Mouse (Mus musculus): ENCODE measurements around the gene Carhsp1. TPM values are rescaled to one million over a fixed set of nuclear protein-coding genes. Genes with fewer than 3 reads are reported as not detected.

Carhsp1 gene
- polyA plus RNA-seq, 1 experiment from 2014 or later = 52.1 TPM

DNA sequence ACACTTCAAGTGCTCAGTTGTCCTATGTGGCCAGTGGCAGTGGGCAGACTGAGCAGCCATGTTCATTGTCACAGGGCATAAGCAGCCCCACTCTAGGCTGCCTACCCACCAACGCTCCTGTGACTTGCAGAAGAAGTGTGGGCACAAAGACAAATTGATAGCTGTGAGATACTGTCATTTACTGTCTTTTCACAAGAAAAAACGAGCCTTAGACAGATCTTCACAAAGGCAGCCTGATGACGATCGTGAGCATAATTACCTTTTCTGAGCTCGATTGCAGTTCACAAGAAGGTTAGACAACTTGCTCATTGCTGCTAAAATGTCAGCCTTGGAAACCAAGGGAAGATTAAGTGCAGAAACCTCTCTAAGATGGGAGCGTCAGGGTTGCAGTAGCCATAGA is 16.8 kb downstream of the Carhsp1 start:
- no peak for DNase-seq (ENCODE audit: low spot score)
- no peak overlapping the region for H3K4me3 ChIP-seq (ENCODE audit: low read depth, low read length)
- 87% methylated on average over 6 of the region's 6 CpGs for WGBS
- H3K4me2 ChIP-seq (ENCODE audit: low read depth, low read length) = no peak overlapping the region
- H3K36me3 ChIP-seq (replicated peaks; ENCODE audit: control insufficient read depth, insufficient read depth, low read depth, low read length) = peaks cover under 1% of the 10 kb centered on the region; the same call in 1 of the 2 replicates
- H3K27me3 ChIP-seq (ENCODE audit: control insufficient read depth, insufficient read depth, low read length) = no peaks in the 10 kb centered on the region
- no peak overlapping the region for H3K27ac ChIP-seq (replicated peaks; ENCODE audit: low read depth, low read length)
- no peaks in the 10 kb centered on the region for H3K9me3 ChIP-seq (replicated peaks; ENCODE audit: control insufficient read depth, low read length)
- no peak overlapping the region for H3K9ac ChIP-seq (replicated peaks; ENCODE audit: low read length)
- H3K4me1 ChIP-seq (ENCODE audit: control insufficient read depth, insufficient read depth, low read length) = no peaks in the 10 kb centered on the region
- no peak for ATAC-seq (replicated peaks; ENCODE audit: insufficient number of reproducible peaks, low FRiP score, low TSS enrichment, low read depth)

- H3K9me3 ChIP-seq (replicated peaks; ENCODE audit: control insufficient read depth, low read length) = no peaks in the 10 kb centered on the region
- H3K36me3 ChIP-seq (replicated peaks; ENCODE audit: control insufficient read depth, insufficient read depth, low read depth, low read length) = peaks cover 17% of the 10 kb centered on the region
- H3K4me1 ChIP-seq (ENCODE audit: control insufficient read depth, insufficient read depth, low read length) = no peaks in the 10 kb centered on the region
- DNase-seq (ENCODE audit: low spot score) = no peak
- H3K4me3 ChIP-seq (ENCODE audit: low read depth, low read length) = no peak overlapping the region
- H3K9ac ChIP-seq (replicated peaks; ENCODE audit: low read length) = no peak overlapping the region
- no peaks in the 10 kb centered on the region for H3K27me3 ChIP-seq (ENCODE audit: control insufficient read depth, insufficient read depth, low read length)
- H3K4me2 ChIP-seq (ENCODE audit: low read depth, low read length) = no peak overlapping the region
- WGBS = 88% methylated on average over 3 of the region's 3 CpGs
- ATAC-seq (replicated peaks; ENCODE audit: insufficient number of reproducible peaks, low FRiP score, low TSS enrichment, low read depth) = no peak
- no peak overlapping the region for H3K27ac ChIP-seq (replicated peaks; ENCODE audit: low read depth, low read length)
Measured at GRCm38 (mm10) chr16:8650007-8650406, 21.9 kb downstream of the Carhsp1 start.

DNA sequence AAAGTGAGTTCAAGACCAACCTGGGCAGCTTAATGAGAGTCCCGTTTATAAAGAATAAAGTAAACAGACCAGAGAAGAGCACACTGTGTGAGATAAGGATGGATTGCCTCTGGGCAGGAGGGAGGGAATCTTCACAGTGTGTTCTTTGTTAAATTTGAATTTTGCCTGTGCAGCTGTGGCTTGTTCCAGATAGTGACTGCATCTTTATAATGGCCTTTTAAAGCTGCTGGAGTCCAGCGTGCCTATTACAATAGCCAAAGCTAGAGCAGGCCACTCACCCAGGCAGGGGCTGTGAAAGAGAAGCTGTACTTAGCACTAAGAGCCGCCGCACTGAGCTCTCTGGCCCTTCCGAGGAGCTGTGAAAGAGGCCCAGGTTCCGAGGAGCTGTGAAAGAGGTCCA is 26.4 kb downstream of the Carhsp1 start:
- no peak for ATAC-seq (replicated peaks; ENCODE audit: insufficient number of reproducible peaks, low FRiP score, low TSS enrichment, low read depth)

DNA sequence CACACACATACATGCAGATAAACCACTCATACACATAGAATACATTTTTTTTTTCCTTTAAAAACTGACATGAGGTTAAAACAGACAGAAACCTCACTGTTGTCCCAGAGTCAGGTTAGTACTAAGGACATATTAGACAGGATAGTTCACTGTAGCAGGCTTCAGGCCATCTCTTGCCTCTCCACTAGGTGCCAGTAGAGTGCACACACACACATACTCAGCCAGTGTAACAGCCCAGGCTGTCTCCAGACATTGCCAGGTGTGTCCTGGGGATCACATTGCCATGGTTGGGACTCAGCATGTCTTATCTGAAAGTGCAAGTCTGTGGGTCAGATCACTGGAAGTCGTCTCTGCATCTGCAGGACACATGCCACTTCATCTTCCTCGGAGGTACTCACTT is 28.1 kb downstream of the Carhsp1 start:
- Histone ChIP-seq H3K9ac (replicated peaks; ENCODE audit: low read length) (no peak overlapping the region), H3K27ac (replicated peaks; ENCODE audit: low read depth, low read length) (no peak overlapping the region), H3K9me3 (replicated peaks; ENCODE audit: control insufficient read depth, low read length) (no peaks in the 10 kb centered on the region), H3K4me3 (ENCODE audit: low read depth, low read length) (no peak overlapping the region), H3K27me3 (ENCODE audit: control insufficient read depth, insufficient read depth, low read length) (no peaks in the 10 kb centered on the region), H3K4me1 (ENCODE audit: control insufficient read depth, insufficient read depth, low read length) (no peaks in the 10 kb centered on the region), H3K36me3 (replicated peaks; ENCODE audit: control insufficient read depth, insufficient read depth, low read depth, low read length) (peaks cover 15% of the 10 kb centered on the region), H3K4me2 (ENCODE audit: low read depth, low read length) (no peak overlapping the region)
- DNase-seq (ENCODE audit: low spot score) (peak; percentile 51), ATAC-seq (replicated peaks; ENCODE audit: insufficient number of reproducible peaks, low FRiP score, low TSS enrichment, low read depth) (peak; percentile 53; the same call in 1 of the 2 replicates)
- WGBS = 68% methylated on average over 2 of the region's 2 CpGs

More for the DNA sequence above, 26.4 kb downstream of the Carhsp1 start:
- no peak for DNase-seq (ENCODE audit: low spot score)
- WGBS = 74% methylated on average over 6 of the region's 6 CpGs
- no peak overlapping the region for H3K27ac ChIP-seq (replicated peaks; ENCODE audit: low read depth, low read length)
- H3K4me3 ChIP-seq (ENCODE audit: low read depth, low read length) = no peak overlapping the region
- H3K36me3 ChIP-seq (replicated peaks; ENCODE audit: control insufficient read depth, insufficient read depth, low read depth, low read length) = peaks cover 17% of the 10 kb centered on the region
- H3K9ac ChIP-seq (replicated peaks; ENCODE audit: low read length) = no peak overlapping the region
- H3K4me2 ChIP-seq (ENCODE audit: low read depth, low read length) = no peak overlapping the region
- H3K27me3 ChIP-seq (ENCODE audit: control insufficient read depth, insufficient read depth, low read length) = no peaks in the 10 kb centered on the region
- no peaks in the 10 kb centered on the region for H3K9me3 ChIP-seq (replicated peaks; ENCODE audit: control insufficient read depth, low read length)
- no peaks in the 10 kb centered on the region for H3K4me1 ChIP-seq (ENCODE audit: control insufficient read depth, insufficient read depth, low read length)

DNA sequence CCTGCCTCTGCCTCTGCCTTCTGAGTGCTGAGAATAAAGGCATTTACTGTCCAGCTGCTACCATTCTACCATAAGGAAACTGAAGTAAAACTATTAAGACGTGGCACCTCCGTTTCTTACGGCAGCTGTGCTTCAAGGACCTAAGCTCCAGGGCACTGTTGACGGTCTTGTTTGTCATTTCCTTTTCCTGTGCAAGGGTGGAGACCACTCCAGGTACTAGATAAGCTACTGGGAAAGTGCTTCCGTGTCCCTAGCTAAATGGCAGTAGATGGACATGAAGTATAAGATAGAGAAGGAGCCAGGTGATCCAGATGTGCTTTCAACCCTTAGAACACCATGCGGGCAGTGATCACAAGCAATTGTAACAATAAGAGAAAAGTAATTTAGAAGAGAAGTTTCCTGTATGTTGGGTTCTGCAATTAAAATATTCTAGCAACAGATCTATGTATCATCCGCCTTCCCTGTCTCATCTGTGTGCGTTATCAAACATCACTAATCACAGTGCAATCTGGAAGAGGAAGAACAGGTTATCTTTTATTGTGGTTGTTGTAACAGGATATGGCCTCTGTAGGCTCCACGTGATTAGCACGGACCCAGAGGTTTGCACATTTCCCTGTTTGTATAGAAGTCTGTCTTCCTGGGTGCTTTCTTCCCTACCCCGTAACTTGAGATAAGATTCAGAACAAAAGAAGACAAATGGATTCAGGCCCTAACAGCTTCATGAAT is 32.3 kb downstream of the Carhsp1 start:
- Histone ChIP-seq H3K4me1 (ENCODE audit: control insufficient read depth, insufficient read depth, low read length) (no peaks in the 10 kb centered on the region), H3K9me3 (replicated peaks; ENCODE audit: control insufficient read depth, low read length) (no peaks in the 10 kb centered on the region), H3K27me3 (ENCODE audit: control insufficient read depth, insufficient read depth, low read length) (no peaks in the 10 kb centered on the region), H3K27ac (replicated peaks; ENCODE audit: low read depth, low read length) (no peak overlapping the region), H3K4me3 (ENCODE audit: low read depth, low read length) (no peak overlapping the region), H3K36me3 (replicated peaks; ENCODE audit: control insufficient read depth, insufficient read depth, low read depth, low read length) (no peaks in the 10 kb centered on the region; the same call in 1 of the 2 replicates), H3K9ac (replicated peaks; ENCODE audit: low read length) (no peak overlapping the region), H3K4me2 (ENCODE audit: low read depth, low read length) (no peak overlapping the region)
- 94% methylated on average over 11 of the region's 11 CpGs for WGBS
- no peak for DNase-seq (ENCODE audit: low spot score)
- no peak for ATAC-seq (replicated peaks; ENCODE audit: insufficient number of reproducible peaks, low FRiP score, low TSS enrichment, low read depth)

DNA sequence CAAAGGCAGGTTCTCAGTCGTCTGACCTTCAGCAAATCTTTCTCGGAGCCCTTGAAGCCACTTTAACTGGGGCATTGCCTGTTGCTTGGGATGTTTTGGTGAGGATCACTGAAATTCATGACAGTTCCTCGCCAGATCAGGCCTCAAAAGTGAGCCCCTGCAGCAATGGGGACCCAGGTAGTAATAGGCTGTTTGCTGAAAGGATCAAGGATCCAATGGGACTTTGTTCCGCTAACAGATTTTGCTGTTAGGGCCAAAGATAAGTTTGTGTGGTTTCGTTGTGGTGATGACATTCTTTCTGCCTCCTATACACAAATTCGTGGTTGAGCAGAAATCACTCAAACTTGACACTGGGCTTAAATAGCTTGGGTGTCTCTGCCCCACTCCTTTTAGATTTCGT is 33.8 kb downstream of the Carhsp1 start:
- H3K9me3 ChIP-seq (replicated peaks; ENCODE audit: control insufficient read depth, low read length) = no peaks in the 10 kb centered on the region
- DNase-seq (ENCODE audit: low spot score) = no peak
- no peaks in the 10 kb centered on the region for H3K27me3 ChIP-seq (ENCODE audit: control insufficient read depth, insufficient read depth, low read length)
- no peak for ATAC-seq (replicated peaks; ENCODE audit: insufficient number of reproducible peaks, low FRiP score, low TSS enrichment, low read depth)
- no peaks in the 10 kb centered on the region; the same call in none of the 2 replicates for H3K36me3 ChIP-seq (replicated peaks; ENCODE audit: control insufficient read depth, insufficient read depth, low read depth, low read length)
- H3K27ac ChIP-seq (replicated peaks; ENCODE audit: low read depth, low read length) = 0 out of 2 replicates have a peak overlapping the region, but pooled peaks have one; percentile 66
- H3K4me2 ChIP-seq (ENCODE audit: low read depth, low read length) = peak overlapping the region; percentile 71
- H3K4me3 ChIP-seq (ENCODE audit: low read depth, low read length) = peak overlapping the region; percentile 60
- H3K4me1 ChIP-seq (ENCODE audit: control insufficient read depth, insufficient read depth, low read length) = no peaks in the 10 kb centered on the region
- H3K9ac ChIP-seq (replicated peaks; ENCODE audit: low read length) = peak overlapping the region; percentile 83
- 48% methylated on average over 7 of the region's 7 CpGs for WGBS

DNA sequence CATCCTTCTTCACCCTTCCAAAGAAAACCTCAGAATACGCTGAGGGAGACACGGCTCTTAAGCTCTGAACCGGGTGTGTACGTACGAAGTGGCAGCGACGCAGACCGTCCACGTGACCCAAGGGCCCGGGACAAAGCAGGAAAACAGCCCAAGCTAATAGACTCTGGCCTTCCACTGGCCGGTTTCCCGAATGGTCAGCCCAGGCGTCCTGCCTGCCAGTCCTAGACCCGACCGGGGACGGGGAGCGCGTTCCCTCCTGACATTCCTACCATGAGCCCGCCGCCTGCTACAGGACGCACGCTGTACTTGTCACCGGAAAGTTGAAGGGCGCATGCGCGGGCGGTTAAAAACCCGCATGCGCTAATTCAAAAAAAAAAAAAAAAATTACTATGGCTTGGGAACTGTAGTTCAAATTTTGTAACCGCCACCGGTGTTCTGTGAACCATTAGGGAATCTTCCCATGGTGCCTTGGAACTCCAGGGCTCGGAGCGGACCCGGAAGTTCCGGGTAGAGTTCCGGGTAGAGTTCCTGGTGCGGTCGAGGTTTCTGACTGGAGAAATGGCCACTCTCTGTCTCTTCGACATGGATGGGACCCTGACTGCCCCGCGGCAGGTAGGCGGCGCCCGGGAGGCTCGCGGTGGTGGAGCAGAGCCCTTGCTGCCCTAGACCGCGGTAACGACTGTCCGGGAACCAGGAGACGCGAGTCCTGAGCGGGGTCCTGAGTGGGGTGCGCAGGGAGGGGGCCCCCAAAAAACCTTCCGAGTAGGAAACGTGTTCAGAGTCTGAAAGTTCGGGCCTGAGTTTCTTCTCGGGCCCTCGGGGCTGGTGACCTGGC is 34.5 kb downstream of the Carhsp1 start, which contains the start of the genes Pmm2 and Tmem186:
Gene Pmm2 (plus strand): TSS at position 458 of the 835 bp plus-strand sequence.
Gene Tmem186 (minus strand): TSS at position 496 of the 835 bp plus-strand sequence.
- Histone ChIP-seq H3K4me3 (ENCODE audit: low read depth, low read length) (peak within 1 kb of the TSS; percentile 60), H3K4me1 (ENCODE audit: control insufficient read depth, insufficient read depth, low read length) (no peaks in the 10 kb centered on the region), H3K27ac (replicated peaks; ENCODE audit: low read depth, low read length) (peak within 1 kb of the TSS; percentile 66), H3K9ac (replicated peaks; ENCODE audit: low read length) (peak within 1 kb of the TSS; percentile 83), H3K4me2 (ENCODE audit: low read depth, low read length) (peak within 1 kb of the TSS; percentile 75), H3K9me3 (replicated peaks; ENCODE audit: control insufficient read depth, low read length) (no peaks in the 10 kb centered on the region), H3K36me3 (replicated peaks; ENCODE audit: control insufficient read depth, insufficient read depth, low read depth, low read length) (no peaks in the 10 kb centered on the region; the same call in none of the 2 replicates), H3K27me3 (ENCODE audit: control insufficient read depth, insufficient read depth, low read length) (no peaks in the 10 kb centered on the region)
- under 1% methylated on average over 59 of the region's 59 CpGs for WGBS
- ATAC-seq (replicated peaks; ENCODE audit: insufficient number of reproducible peaks, low FRiP score, low TSS enrichment, low read depth) = peak; percentile 84
- DNase-seq (ENCODE audit: low spot score) = peak; percentile 93
